Mouse (Mus musculus): ENCODE data around the gene Rhbdf2. TPM values are rescaled to one million over a fixed set of nuclear protein-coding genes. Genes with fewer than 3 reads are reported as not detected.

Gene Rhbdf2
- total and polyA plus RNA-seq, 2 experiments from 2014 or later, result 1.0 to 3.4 TPM

DNA sequence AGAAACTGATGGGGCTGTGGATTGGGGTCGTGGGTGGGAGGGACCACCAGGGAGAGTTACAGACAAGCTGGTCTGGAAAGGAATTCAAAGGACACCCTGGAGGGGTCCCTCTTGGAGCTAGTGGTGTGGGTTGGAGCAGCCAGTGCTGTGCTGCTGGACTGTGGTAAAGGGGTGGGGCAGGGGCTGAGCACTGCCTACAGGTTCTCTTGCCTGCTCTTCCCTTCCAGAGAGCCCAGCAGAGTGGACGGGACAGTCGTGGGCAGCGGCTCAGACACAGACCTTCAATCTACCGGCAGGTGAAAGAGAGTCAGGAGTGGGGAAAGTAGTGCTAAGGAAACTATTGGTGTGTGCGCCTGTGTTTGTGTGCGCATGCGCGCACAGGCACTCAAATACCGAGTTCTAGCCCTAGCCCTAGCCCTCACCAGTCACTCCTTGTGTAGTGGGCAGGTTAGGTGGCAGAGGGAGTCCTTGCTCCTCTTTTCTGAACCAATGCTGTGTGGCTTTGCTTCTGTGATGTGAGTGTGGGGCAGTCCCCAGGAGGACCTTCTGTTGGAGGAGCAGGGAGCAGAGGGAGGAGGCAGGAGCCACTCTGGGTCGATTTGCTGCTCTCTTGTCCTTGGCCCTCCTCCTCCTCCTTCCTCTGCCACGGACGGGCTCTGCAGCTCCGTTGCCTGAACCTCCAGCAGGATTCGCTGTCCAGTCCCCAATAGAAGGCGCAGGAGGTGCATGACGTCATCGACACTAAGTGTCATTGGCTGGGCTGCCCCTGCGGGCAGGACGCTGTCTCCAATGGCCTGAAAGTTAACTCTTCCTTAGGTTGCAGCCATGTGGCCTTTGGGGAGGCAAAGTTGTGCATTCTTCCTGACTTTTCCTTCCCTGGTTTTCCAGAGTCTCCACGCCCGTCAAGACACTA, 30.7 kb upstream of the Rhbdf2 start:
- TF ChIP-seq CTCF (IDR thresholded peaks at IDR 0.05), result peak; percentile 73
- no peaks in the 10 kb centered on the region for H3K27me3 ChIP-seq (ENCODE audit: insufficient read depth, low read length)
- H3K9me3 ChIP-seq (ENCODE audit: low read length), result no peaks in the 10 kb centered on the region
- peak overlapping the region; percentile 24 for H3K4me3 ChIP-seq (ENCODE audit: low read depth, low read length)
- H3K4me1 ChIP-seq (ENCODE audit: insufficient read depth, low read length), result peaks cover 20% of the 10 kb centered on the region
- H3K9ac ChIP-seq (replicated peaks; ENCODE audit: low read length, poor library complexity, severe bottlenecking), result 0 out of 2 replicates have a peak overlapping the region, but pooled peaks have one; percentile 29
- 7% methylated on average over 22 of the region's 22 CpGs for WGBS
- peak overlapping the region; percentile 52 for H3K4me2 ChIP-seq (ENCODE audit: low read depth, low read length, poor library complexity, severe bottlenecking)
- ATAC-seq (ENCODE audit: low FRiP score) (peak; percentile 81), DNase-seq (ENCODE audit: low spot score) (peak; percentile 97)
- H3K36me3 ChIP-seq (ENCODE audit: insufficient read depth, low read length), result no peaks in the 10 kb centered on the region
- peak overlapping the region; percentile 55; the same call in 1 of the 2 replicates for H3K27ac ChIP-seq (ENCODE audit: low read depth, low read length)

DNA sequence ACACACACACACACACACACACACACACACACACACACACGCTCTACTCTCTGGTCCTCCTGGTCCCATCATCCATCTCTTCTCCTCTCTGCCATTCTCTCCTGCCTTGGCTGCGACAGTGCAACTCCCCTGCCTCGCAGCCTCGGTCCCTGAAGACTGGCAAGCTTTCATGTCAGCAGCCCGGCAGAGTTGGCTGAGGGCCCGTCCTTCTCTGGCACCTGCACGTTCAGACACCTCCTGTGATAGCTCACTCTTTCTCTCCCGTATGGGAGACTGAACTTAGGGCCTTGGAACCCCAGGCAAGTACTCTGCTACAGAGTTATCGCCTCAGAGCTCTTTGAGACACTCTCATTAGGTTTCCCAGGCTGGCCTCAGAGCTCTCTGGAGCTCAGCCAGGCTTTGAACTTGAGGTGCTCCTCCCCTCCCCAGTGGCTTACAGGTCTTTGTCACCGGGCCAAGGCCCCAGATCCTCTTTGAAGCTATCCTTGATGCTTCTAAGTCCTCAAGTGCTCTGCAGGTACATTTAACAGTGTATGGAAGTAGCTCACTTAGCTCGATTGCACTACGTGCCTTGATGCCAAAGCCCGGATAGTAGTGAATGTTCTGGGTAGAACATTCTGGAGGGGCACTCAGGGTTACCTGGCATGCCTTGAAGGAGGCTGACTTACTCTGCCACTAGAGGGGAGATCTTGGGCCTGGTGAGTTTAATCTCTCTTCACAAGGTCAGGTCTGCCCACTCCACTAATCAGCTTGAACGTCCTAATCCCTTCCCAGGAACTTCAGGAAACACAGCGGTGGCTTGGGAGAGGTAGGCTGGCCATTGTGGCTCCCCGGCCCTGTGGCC, 29.8 kb upstream of the Rhbdf2 start:
- TF ChIP-seq CTCF (IDR thresholded peaks at IDR 0.05), result no peak
- ATAC-seq (ENCODE audit: low FRiP score) (no peak), DNase-seq (ENCODE audit: low spot score) (no peak)
- Histone ChIP-seq H3K27me3 (ENCODE audit: insufficient read depth, low read length) (no peaks in the 10 kb centered on the region), H3K36me3 (ENCODE audit: insufficient read depth, low read length) (no peaks in the 10 kb centered on the region), H3K9ac (replicated peaks; ENCODE audit: low read length, poor library complexity, severe bottlenecking) (no peak overlapping the region), H3K4me2 (ENCODE audit: low read depth, low read length, poor library complexity, severe bottlenecking) (no peak overlapping the region), H3K9me3 (ENCODE audit: low read length) (no peaks in the 10 kb centered on the region), H3K4me1 (ENCODE audit: insufficient read depth, low read length) (peaks cover 15% of the 10 kb centered on the region; the same call in 1 of the 2 replicates), H3K4me3 (ENCODE audit: low read depth, low read length) (no peak overlapping the region), H3K27ac (ENCODE audit: low read depth, low read length) (no peak overlapping the region)
- 50% methylated on average over 16 of the region's 16 CpGs for WGBS

DNA sequence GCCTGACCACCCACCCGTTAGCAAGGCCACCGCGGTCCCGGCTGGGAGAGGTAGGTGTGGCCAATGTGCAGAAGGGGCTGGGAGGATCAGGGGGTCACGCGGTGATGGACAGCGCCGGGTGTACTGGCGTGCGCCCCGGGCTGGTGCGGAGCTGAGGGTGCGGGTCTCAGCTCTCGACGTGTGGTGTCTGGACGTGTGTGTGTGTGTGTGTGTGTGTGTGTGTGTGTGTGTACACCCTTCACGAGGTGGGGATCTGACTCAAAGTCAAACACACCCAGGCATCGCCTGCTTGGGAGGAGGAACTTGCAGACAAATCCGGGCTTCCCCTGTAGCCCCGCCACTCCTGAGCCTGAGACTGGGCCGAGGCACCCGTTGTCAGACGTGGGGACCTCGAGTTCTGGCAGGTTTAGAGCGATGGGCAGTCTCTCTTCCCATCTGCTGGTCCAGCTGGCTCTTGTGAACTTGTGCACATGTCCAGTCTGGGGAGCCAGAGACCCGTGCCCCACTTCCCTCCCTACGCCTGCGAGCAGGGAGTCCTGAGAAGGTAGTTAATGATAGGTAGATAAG, 27.5 kb upstream of the Rhbdf2 start, which contains the start of gene Cygb:
TSS of gene Cygb (minus strand) at position 59 of the 567 bp plus-strand sequence.
- Histone ChIP-seq H3K4me2 (ENCODE audit: low read depth, low read length, poor library complexity, severe bottlenecking) (peak within 1 kb of the TSS; percentile 79), H3K9me3 (ENCODE audit: low read length) (no peaks in the 10 kb centered on the region), H3K4me1 (ENCODE audit: insufficient read depth, low read length) (peaks cover 10% of the 10 kb centered on the region; the same call in 1 of the 2 replicates), H3K27me3 (ENCODE audit: insufficient read depth, low read length) (no peaks in the 10 kb centered on the region), H3K36me3 (ENCODE audit: insufficient read depth, low read length) (peaks cover 5% of the 10 kb centered on the region), H3K9ac (replicated peaks; ENCODE audit: low read length, poor library complexity, severe bottlenecking) (peak within 1 kb of the TSS; percentile 86), H3K27ac (ENCODE audit: low read depth, low read length) (0 out of 2 replicates have a peak within 1 kb of the TSS, but pooled peaks have one; percentile 26), H3K4me3 (ENCODE audit: low read depth, low read length) (peak within 1 kb of the TSS; percentile 69)
- 7% methylated on average over 28 of the region's 28 CpGs for WGBS
- peak; percentile 59; the same call in 1 of the 2 replicates for ATAC-seq (ENCODE audit: low FRiP score)
- no peak for TF ChIP-seq CTCF (IDR thresholded peaks at IDR 0.05)
- DNase-seq (ENCODE audit: low spot score), result peak; percentile 27

DNA sequence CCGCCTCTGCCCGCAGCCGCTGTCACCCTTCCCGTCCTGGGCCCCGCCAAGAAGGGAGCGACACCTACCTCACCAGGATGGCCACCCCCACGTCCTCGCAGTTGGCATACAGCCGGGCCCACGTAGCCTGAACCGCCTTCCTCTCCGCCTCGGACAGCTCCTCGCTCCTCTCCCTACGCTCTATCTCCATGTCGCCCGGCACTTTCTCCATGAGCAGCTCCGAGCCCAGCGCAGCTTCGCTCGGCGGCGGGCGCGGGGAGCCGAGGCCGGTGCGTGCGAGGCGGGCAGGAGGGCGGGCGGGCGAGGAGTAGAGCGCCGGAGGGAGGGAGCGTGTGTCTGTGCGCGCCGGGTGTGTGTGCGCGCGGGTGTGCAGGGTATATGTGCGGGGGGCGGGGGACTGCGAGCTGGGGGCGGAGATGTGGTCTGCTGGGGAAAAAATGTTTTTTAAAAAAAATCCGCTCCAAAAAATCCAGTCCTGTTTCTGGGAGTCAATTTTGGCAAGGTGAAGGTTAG, 26.9 kb upstream of the Rhbdf2 start:
- H3K27ac ChIP-seq (ENCODE audit: low read depth, low read length), result 0 out of 2 replicates have a peak overlapping the region, but pooled peaks have one; percentile 26
- DNase-seq (ENCODE audit: low spot score) (peak; percentile 56), ATAC-seq (ENCODE audit: low FRiP score) (peak; percentile 41; the same call in 1 of the 2 replicates)
- peak overlapping the region; percentile 69 for H3K4me3 ChIP-seq (ENCODE audit: low read depth, low read length)
- H3K4me2 ChIP-seq (ENCODE audit: low read depth, low read length, poor library complexity, severe bottlenecking), result peak overlapping the region; percentile 79
- WGBS, result under 1% methylated on average over 46 of the region's 47 CpGs
- TF ChIP-seq CTCF (IDR thresholded peaks at IDR 0.05), result no peak
- H3K4me1 ChIP-seq (ENCODE audit: insufficient read depth, low read length), result peaks cover 10% of the 10 kb centered on the region; the same call in 1 of the 2 replicates
- no peaks in the 10 kb centered on the region for H3K27me3 ChIP-seq (ENCODE audit: insufficient read depth, low read length)
- H3K36me3 ChIP-seq (ENCODE audit: insufficient read depth, low read length), result peaks cover 10% of the 10 kb centered on the region
- H3K9me3 ChIP-seq (ENCODE audit: low read length), result no peaks in the 10 kb centered on the region
- peak overlapping the region; percentile 86 for H3K9ac ChIP-seq (replicated peaks; ENCODE audit: low read length, poor library complexity, severe bottlenecking)

DNA sequence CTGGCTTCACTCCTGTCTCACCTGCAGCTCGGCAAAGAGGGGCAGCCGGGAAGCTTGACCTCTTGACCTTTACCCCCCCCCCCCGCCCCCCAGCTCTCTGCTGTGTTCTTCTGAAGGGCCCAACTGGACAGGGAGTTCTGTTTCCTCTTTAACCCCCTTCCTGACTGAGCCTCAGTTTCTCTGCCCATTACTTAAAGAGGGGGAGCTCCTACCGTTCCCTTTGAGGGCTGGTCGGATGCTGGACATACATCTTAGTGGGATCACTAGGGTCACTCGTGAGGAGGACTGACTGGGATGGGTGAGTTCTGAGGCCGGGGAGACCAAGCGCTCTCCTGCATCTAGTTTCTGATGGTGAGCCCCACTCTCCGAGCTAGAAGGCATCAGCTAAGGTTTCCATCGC, 26.4 kb upstream of the Rhbdf2 start, which contains the start of gene Prcd:
TSS of gene Prcd (plus strand) at position 301 of the 400 bp plus-strand sequence.
- Histone ChIP-seq H3K4me2 (ENCODE audit: low read depth, low read length, poor library complexity, severe bottlenecking) (peak within 1 kb of the TSS; percentile 79), H3K9ac (replicated peaks; ENCODE audit: low read length, poor library complexity, severe bottlenecking) (peak within 1 kb of the TSS; percentile 86), H3K4me3 (ENCODE audit: low read depth, low read length) (peak within 1 kb of the TSS; percentile 69), H3K36me3 (ENCODE audit: insufficient read depth, low read length) (peaks cover 10% of the 10 kb centered on the region), H3K27me3 (ENCODE audit: insufficient read depth, low read length) (no peaks in the 10 kb centered on the region), H3K27ac (ENCODE audit: low read depth, low read length) (0 out of 2 replicates have a peak within 1 kb of the TSS, but pooled peaks have one; percentile 26), H3K4me1 (ENCODE audit: insufficient read depth, low read length) (peaks cover 10% of the 10 kb centered on the region; the same call in 1 of the 2 replicates), H3K9me3 (ENCODE audit: low read length) (no peaks in the 10 kb centered on the region)
- ATAC-seq (ENCODE audit: low FRiP score) (no peak), DNase-seq (ENCODE audit: low spot score) (no peak)
- WGBS, result 5% methylated on average over 9 of the region's 10 CpGs
- TF ChIP-seq CTCF (IDR thresholded peaks at IDR 0.05), result no peak

Measured in midbrain, postnatal 0 days (tissue).